Mouse (Mus musculus) kidney, adult 18-20 months (tissue): Measurements from ENCODE around the gene Ssh2.
"Not testable (repeated sequence)": the region's sequence is repeated elsewhere in the genome, so short reads cannot be mapped to it uniquely, and the experiment has no call there.

Experiments
- DNase-seq: peaks from one replicate; pipeline ENCODE4 v3.0.0; 2021

Ssh2 gene

DNA sequence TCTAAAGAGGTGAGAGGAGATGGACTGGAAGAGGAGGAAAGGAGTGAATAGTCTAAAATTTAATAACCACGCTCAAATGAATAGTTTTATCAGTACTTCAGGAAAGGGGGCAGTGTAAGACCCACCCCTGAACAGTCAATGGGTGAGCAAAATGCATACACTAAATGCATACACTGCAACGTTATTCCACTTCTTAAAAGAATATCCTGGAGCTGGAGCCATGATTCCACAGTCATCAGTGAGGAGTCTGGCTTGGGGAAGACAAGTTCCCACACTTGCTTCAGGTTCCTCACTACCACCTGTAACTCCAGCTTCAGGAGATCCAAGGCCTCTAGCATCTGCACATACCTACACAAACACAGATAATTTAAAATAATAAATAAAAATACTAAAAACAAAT is 133.6 kb downstream of the Ssh2 start:
- no peak for DNase-seq

- no peak for DNase-seq
These were observed 139.0 kb downstream of the Ssh2 start for GRCm38 (mm10) chr11:77355055-77355454.

- DNase-seq, result no peak
These were observed 141.8 kb downstream of the Ssh2 start for GRCm38 (mm10) chr11:77357839-77358238.

DNA sequence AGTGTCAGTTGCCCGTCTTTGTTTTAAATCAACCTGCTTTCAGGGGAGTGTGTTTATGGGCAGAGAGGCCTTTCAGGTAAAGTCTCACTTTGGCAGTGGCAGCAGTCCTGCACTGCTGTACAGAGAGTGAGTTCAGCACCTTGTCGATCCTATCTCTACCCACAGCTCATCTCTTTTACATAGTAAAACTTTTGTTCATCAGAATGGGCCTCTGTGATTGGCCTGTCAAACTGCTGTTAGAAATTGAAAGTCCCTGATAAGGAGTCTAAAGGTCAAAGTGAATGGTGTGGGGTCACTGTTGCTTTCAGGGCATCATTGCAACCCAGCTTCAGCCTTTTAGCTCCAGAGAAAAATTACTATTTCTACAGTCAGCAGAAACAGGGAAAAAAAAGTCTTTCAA is 147.4 kb downstream of the Ssh2 start:
- DNase-seq, result no peak

DNA sequence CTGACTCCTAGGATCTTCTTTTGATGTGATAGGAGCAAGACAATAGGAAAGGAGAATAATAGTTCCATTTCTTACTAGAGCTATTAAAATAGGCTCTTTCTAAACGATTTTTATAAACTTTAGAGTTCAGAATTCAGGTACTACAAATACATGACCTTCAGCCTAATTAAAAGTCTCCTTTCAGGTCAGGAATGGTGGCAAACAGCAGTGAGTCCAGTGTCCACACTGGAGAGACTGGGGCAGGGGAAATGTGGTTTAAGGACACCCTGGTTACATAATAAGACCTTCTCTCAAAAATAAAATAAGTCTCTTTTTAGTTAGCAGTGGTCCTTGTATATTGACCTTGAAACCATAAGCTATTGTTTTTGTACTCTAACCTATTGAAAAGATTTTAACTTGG is 148.3 kb downstream of the Ssh2 start:
- no peak for DNase-seq

GRCm38 (mm10) chr11:77365706-77366386 is 149.8 kb downstream of the Ssh2 start:
- no peak for DNase-seq

GRCm38 (mm10) chr11:77367541-77368270 is 151.6 kb downstream of the Ssh2 start:
- no peak for DNase-seq

GRCm38 (mm10) chr11:77369188-77369840 is 153.2 kb downstream of the Ssh2 start:
- DNase-seq, result no peak

GRCm38 (mm10) chr11:77369841-77370191 is 153.7 kb downstream of the Ssh2 start:
- DNase-seq, result no peak

DNA sequence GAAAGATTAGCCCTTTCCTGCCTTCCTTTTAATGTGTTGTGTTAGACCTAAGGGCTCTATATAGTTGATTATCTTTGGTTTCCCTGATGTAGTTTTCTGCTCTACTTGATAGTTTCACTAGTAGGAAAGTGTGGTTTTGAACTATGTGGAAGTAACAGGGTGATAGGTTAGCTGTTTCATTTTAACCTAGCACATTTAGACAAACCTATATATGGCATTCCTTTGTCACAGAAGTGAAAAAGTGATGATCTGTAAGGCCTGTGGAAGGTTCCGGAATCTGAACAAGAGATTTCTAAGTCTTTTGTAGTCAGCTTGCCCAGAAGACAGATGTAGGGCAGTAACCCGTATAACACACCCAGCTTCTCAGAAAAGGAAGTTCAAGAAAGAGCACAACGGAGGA is 155.0 kb downstream of the Ssh2 start:
- DNase-seq, result no peak

DNA sequence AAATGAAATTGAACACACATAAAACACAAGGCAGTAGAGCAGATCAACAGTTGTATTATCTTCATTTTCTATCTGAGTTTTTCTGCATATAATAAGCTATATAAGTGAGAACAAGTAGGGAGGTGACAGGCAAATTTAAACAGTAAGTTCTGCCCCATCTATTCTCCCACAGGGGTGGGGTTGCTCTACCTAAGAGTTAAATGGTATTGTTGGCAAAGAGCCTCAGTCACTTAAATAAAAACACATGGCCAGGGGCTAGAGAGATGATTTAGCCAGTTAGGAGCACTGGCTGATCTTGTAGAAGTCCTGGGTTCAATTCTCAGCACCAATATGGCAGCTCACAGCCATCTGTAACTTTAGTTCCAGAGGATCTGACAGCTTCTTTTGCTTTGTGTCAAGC is 155.6 kb downstream of the Ssh2 start:
- DNase-seq, result no peak

GRCm38 (mm10) chr11:77372196-77372904 is 156.3 kb downstream of the Ssh2 start:
- no peak for DNase-seq

DNA sequence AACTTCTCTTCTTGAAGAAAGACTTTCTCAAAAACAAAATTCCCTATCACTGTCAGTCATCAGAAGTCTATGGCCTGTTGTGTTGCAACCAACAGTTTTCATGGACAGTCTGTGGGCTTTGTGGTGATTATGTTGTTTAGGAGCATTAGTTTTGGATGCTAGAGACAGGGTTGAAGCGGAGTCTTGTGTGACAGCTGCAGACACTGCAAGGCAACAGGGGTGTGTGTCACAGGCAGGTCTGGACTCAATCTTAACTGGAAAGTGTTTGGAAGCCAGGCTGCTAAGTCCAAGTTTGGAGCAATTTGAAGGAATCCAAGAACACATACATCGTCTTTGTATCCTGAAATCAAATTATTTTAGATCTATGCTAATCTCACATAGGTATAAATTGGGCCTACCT is 162.5 kb downstream of the Ssh2 start:
- DNase-seq, result no peak

- DNase-seq, result no peak
These were observed 165.1 kb downstream of the Ssh2 start for GRCm38 (mm10) chr11:77381174-77381573.

DNA sequence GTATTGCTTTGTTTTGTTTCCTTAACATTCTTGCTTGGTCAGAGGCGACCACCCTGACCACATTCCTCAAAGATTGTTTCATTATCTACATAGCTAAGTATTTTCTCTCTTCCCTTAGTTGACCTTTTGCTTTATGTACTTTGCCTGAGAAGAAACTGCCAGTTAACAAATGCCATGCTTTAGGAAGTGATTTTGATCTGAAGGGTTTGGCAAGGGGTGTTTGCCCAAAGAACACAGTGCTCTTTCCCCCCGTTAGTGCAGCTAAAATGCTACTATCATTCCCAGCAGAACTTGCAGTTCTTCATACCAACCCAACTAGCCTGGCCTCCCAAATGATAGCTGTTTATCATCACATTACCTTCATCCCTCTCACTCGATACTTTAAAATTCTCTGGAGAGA is 168.1 kb downstream of the Ssh2 start:
- DNase-seq, result no peak

GRCm38 (mm10) chr11:77385706-77386690 is 169.9 kb downstream of the Ssh2 start:
- no peak for DNase-seq

DNA sequence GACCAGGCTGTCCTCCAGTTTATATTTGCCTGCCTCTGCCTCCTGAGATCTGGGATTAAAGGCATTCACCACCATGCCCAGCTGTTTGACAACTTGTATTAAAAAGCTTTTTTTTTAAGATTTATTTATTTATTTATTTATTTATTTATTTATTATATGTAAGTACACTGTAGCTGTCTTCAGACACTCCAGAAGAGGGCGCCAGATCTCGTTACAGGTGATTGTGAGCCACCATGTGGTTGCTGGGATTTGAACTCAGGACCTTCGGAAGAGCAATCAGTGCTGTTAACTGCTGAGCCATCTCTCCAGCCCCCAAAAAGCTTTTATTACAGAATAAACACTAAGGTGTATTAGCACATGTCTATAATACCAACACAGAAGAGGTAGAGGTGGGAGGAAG is 172.1 kb downstream of the Ssh2 start:
- not testable (repeated sequence) for DNase-seq

GRCm38 (mm10) chr11:77395539-77395938 is 179.5 kb downstream of the Ssh2 start:
- no peak for DNase-seq

DNA sequence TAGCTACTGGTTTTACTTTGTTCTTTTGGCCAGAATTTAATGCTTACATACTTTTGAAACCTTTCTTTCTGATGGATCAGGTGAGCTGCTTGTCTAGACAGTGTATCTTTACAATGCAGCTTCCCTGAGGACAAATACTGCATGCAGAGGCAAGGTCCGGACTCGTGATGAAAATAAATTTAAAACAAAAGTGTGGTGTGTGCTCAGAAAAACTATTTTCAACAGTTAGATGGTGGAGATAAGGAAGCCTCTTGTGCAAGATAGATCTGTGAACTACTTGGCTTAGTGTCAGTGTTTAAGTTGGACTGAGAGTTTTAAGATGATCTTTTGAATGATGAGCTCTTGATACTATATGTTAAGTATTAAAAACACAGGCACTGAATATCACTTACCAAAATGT is 186.4 kb downstream of the Ssh2 start:
- DNase-seq, result no peak

DNA sequence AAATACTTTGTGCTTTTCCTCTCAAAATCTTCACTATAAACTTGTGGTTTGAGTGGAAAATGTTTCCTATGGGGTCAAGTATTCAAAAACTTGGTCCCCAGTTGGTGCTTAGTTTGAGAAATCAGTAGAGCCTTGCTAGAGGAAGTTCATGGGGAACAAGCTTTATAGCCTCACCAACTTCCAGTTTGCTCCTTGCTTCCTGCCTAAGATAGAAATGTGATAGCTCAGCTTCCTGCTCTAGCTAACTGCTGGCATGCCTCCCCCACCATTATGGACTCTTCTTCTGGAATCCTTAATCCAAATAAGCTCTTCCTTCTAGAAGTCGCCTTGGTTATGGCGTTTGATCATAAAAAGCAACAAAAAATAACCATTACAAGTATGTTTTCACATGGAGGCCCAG is 190.2 kb downstream of the Ssh2 start:
- DNase-seq, result no peak

GRCm38 (mm10) chr11:77409879-77410278 is 193.8 kb downstream of the Ssh2 start:
- peak; percentile 45 for DNase-seq

- no peak for DNase-seq
These were observed 195.2 kb downstream of the Ssh2 start for GRCm38 (mm10) chr11:77411284-77411683.
